Mouse (Mus musculus) spleen, adult 12 weeks (tissue): ENCODE measurements around the gene 9530053A07Rik.
"Not testable (repeated sequence)": the region's sequence is repeated elsewhere in the genome, so short reads cannot be mapped to it uniquely, and the experiment has no call there.

ENCODE experiments used
- DNase-seq: peaks from one replicate; pipeline ENCODE4 v3.0.0; 2022; ENCODE audit warnings: low spot score

Gene 9530053A07Rik

DNA sequence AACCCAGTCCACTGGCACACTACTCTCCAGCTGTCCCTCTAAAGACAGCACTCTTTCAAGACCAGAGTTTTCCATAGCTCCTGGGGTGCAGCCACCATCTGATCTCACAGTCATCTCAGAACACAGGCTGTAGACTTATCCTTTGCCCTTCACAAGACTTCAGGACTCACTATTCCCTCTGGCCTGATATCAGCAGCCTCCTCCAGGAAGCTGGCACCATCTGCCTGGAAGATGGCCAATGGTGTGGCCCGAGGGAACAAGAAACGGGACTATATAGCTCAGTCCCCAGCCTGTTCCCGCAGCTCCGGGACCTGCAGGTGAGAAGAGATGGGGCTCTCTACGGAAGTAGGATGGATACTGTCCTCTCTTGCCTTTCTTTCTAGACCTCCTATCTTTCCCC lies at the start of gene 9530053A07Rik:
Gene 9530053A07Rik, plus strand, starts transcription at position 301 of the 400 bp plus-strand sequence.
- no peak for DNase-seq

DNA sequence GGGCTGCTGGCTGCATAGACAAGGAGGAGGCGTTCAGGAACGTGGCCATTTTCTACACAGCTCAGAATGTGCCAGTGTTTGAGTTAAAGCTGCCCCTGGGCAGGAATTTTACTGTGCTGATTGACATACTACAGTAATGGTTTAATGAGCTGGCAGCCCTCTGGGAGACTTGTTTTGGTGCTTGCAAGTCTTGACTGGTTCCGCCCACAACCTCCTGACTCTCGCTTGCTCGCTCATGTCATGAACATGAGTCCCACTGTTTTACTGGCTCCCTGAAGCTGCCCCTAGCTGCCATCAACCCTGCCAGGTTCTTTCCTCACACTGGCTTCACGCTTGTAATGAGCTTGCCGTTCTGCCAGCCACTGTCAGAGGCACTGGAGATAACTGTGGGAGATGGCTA lies 45.1 kb upstream of the 9530053A07Rik start:
- no peak for DNase-seq

DNA sequence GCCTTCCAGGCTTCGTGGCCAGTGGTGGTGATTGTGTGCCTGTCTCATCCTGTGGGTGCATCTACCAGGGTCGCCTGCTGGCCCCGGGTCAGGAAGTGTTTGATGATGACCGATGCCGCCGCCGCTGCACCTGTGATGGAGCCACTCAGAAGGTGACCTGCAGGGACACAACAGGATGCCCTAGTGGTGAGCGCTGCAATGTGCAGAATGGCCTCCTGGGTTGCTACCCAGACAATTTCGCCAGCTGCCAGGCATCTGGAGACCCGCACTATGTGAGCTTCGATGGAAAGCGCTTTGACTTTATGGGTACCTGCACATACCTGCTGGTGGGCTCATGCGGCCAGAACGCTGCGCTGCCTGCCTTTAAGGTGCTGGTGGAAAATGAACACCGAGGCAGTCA lies 43.0 kb upstream of the 9530053A07Rik start:
- DNase-seq = no peak

DNA sequence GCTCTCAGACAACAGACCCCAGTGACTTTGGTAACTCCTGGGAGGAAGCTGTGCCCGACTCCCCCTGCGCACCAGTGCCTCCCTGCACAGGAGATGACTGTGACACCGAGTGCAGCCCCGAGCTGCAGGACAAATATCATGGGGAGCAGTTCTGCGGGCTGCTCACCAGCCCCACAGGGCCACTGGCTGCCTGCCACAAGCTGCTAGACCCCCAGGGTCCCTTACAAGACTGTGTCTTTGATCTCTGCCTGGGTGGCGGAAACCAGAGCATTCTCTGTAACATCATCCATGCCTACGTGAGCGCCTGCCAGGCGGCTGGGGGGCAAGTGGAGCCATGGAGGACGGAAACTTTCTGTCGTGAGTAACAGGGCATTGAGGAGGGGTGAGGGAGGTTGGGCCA lies 35.7 kb upstream of the 9530053A07Rik start:
- DNase-seq = no peak

DNA sequence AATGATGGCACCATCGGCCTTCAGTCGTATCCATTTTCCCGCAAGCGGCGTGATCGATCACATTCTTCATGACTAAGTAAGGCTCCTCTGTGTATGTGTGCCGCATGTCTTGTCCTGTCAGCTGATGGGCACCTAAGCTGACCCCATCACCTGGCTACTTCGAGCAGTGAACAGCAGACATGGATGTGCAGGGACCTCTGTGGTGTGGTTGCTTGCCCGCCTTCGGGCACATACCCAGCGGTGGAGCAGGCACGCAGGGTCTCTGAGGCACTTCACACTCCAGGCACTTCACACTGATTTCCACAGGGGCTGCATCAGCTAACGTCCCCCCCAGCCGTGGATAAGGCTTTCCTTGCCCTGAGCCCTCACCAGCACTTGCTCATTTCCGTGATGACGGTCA lies 30.2 kb upstream of the 9530053A07Rik start:
- no peak for DNase-seq

DNA sequence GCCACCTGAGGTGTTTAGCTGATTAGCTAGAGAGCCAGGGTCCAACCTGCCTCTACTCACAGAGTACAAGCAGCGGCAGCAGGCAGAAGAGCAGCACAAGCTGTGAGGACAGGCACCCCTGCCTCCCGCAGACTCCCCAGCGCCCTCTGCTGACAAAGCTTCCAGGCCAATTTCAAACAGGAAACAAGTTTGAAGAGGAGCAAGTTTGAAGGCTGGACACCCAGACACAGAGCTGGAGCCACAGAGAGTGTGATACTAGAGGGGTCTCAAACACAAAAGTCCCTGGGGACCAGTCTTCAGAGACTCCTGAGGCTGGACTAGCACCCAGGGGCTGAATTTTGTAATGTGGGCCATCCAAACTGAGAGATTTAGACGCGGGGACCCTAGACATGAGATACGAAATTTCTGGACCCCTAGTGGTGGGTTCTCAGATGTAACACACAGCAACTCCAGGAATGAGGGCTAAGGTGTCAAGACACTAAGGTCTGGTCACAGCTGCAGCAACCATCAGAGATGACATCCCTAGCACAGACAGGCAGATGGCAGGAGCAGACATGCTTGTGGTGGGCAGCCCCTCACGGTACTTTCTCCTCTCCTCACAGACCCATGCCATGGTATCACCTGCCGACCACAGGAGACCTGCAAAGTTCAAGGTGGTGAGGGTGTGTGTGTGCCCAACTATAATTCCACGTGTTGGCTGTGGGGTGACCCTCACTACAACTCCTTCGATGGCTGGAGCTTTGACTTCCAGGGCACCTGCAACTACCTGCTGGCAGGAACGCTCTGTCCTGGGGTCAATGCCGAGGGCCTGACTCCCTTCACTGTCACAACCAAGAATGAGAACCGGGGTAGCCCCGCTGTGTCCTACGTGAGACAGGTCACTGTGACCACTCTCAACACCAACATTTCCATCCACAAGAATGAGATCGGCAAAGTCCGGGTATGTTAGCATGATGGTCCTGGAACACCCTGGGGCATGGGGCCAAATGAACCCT lies 28.4 kb upstream of the 9530053A07Rik start:
- no peak for DNase-seq

DNA sequence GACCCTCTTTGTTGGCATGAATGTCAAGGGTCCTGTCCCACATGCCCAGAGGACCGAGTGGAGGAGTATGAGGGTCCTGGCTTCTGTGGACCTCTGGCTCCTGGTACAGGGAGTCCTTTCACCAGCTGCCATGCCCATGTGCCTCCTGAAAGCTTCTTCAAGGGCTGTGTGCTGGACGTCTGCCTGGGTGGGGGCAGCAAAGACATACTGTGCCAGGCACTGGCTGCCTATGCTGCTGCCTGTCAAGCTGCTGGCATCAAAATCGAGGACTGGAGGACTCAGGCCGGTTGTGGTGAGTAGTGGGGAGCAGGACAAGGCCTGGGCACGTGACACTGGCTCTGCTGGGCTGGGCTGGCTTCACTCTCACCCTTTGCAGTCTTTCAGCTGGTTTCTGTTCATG lies 26.3 kb upstream of the 9530053A07Rik start:
- DNase-seq = not testable (repeated sequence)

DNA sequence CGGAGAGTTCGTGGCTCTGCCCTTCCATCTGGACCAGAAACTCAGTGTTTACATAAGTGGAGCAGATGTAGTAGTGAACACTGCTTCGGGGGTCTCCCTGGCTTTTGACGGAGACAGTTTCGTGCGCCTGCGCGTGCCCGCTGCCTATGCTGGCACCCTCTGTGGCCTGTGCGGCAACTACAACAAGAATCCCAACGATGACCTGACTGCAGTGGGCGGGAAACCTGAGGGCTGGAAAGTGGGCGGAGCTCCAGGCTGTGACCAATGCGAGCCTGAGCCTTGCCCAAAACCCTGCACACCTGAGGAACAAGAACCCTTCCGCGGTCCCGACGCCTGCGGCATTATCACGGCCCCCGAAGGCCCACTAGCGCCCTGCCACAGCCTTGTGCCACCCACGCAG lies 24.6 kb upstream of the 9530053A07Rik start:
- DNase-seq = no peak

DNA sequence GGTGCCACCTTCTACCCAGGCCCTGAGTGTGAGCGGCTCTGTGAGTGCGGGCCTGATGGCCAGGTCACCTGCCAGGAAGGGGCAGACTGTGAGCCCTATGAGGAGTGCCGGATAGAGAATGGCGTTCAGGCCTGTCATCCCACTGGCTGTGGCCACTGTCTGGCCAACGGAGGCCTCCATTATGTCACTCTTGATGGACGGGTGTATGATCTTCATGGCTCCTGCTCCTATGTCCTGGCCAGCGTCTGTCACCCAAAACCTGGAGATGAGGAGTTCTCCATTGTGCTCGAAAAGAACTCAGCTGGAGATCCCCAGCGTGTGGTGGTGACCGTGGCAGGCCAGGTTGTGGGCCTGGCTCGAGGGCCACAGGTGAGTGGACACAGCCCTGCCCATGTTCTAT lies 23.0 kb upstream of the 9530053A07Rik start:
- DNase-seq = no peak

DNA sequence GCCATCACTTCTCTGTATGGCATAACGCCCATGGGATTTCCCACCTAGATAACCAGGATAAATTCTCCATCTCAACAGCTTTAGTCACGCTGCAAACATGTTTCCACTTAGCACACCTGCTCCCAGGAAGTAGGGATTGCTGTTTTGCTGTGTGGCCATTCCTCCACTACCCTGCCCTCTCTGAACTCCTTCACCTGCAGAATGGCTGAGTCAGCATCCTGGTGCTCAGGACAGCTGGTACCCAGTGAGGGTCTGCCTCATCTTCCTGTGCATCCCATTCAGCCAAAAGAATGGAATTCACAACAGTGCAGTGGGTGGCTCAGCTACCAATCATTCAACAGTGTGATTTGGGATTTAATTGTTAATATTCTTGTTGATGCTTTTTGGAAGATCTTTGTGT lies 14.6 kb upstream of the 9530053A07Rik start:
- DNase-seq = no peak

DNA sequence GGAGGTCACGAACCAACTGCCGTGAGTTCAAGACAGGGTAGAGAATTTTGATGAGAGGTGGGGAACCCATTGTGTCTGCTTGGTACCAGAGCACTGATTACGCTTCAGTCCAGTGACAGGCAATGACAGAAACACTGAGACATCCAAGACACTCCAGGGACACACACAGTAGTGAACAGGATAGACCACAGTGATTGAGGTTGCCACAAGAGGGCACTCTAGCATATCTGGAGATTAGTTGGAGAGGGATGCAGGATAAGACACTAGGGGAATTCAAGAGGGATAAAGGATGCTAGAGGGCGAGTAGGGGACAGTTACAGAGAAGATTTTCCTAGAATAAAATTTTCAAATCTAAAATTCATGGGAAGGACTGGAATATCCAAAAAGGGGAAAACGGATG lies 8.3 kb downstream of the 9530053A07Rik start:
- no peak for DNase-seq

DNA sequence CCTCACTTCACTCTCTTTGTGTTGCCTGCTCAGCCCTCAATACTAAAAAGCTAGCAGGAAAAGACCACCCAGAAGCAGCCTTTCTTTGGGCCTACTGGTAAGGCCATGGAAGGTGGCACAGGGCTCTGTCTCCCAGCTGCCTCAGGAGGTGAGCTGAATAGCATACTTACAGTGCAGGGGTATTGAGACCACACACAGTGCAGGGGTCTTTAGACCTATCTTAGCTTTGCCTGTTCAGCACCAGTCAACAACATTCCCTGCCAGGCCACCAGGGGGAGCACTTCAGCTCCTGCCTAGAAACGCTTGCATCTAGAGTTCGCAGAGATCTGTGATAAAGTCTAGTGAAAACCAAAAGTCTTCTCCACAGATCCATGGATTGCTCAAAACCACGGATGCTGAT lies 19.0 kb downstream of the 9530053A07Rik start:
- DNase-seq = peak; percentile 35

DNA sequence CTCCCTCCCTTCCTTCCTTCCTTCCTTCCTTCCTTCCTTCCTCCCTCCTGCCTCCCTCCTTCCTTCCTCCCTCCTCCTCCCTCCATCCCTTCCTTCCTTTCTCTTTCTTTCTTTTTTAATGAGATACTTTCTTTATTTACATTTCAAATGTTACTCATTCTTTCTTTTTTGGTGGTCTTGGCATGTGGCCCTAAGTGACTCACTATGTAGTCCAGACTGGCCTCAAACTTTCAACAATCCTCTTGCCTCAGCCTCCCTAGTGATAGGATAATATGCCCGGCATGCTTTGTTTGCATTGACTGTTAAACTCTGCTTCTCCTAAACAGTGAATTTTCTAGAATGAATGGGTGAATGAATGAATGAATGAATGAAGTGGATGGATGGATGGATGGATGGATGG lies 20.6 kb downstream of the 9530053A07Rik start:
- no peak for DNase-seq

DNA sequence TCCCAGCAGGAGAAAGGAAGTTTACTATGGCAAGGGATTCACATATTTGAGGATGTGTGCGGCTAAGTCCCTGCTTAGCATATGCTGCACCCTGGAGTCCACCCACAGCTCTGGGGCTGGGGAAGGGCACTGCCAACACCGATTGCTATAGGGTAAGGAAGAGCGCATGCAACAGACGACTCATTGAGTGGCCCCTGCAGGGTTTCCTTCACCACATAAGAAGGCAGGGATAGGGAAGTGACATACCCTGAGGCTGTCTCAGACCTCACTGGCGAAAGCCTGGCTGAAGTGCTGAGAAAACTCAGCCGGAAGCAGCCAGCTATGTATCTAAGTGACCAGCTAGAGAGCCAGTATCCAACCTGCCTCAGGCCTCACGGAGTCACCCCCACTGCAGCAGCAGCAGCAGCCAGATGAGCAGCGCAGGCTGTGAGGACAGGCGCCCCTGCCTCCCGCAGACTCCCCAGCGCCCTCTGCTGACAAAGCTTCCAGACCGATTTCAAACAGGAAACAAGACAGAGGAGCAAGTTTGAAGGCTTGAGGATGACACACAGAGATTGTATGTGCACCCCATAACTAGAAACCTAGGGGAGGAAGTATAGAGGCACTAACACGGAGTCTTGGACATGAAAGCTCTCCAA lies 22.4 kb downstream of the 9530053A07Rik start:
- no peak for DNase-seq

DNA sequence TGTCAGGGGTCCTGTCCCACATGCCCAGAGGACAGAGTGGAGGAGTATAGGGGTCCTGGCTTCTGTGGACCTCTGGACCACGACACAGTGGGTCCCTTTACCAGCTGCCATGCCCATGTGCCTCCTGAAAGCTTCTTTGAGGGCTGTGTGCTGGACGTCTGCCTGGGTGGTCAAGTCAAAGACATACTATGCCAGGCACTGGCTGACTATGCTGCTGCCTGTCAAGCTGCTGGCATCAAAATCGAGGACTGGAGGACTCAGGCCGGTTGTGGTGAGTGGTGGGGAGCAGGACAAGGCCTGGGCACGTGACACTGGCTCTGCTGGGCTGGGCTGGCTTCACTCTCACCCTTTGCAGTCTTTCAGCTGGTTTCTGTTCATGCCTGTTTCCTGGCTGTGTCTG lies 24.3 kb downstream of the 9530053A07Rik start:
- not testable (repeated sequence) for DNase-seq

DNA sequence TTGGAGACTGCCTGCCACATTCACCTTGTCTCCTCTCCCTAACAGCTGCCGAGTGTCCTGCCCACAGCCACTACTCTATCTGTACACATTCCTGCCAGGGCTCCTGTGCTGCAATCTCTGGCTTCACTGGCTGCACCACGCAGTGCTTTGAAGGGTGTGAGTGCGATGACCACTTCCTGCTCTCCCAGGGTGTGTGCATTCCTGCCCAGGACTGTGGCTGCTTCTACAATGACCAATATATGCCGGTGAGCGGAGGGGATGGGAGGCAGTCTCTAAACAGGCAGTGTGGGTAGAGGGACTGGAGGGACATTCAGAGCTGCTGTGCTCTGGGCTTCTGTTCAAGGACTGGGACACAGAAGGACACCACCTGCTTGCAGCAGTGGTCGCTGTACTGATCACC lies 30.0 kb downstream of the 9530053A07Rik start:
- no peak for DNase-seq

DNA sequence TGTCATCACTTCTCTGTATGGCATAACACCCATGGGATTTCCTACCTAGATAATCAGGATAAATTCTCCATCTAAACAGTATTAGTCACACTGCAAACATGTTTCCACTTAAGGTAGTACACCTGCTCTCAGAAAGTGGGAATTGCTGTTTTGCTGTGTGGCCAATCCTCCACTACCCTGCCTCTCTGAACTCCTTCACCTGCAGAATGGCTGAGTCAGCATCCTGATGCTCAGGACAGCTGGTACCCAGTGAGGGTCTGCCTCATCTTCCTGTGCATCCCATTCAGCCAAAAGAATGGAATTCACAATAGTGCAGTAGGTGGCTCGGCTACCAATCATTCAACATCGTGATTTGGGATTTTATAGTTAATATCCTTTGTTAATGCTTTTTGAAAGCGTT lies 30.6 kb downstream of the 9530053A07Rik start:
- DNase-seq = no peak

DNA sequence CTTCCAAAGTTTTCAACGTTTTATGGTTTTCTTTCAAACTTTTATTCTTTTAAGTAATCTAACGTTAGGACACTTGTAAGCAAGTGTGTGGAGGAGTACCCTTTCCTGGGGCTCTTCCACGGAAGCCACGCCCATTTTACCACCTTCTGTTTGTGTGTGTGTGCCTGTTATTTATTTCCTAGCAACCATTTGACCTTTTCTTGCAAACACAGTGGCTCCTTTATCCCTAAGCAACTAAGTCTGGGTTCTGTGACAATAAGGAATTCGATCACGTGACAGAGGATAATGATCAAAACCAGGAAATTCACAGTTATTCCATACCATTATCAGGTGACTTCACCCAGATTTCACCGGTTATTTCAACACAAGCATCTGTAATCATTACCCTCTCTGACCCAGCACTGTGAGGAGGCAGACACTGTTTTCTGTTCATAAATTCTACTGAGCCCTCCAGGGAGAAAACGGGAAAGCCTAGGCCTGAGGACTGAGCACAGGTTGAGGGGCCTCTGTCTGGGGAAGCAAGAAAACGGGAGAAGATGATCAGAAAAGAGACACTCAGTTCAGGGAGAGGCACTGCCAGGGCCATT lies 32.0 kb downstream of the 9530053A07Rik start:
- no peak for DNase-seq

DNA sequence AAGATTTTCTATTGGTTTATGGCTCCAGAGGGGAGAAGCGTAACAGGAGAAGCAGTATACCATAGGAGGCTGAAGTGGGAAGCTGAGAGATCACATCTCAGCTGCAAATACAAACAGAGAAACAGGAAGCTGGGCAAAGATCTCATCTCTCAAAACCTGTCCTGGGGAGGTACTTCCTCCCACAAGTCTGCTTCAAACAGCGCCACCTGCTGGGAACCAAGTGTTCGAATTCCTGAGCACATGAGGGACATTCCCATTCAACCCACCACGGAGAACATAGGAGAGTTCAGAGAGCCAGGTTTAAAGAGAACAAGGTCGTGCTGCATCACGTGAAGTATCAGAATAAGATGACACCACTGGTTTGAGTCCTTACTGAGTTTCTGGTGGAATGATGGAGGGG lies 36.1 kb downstream of the 9530053A07Rik start:
- DNase-seq = no peak

DNA sequence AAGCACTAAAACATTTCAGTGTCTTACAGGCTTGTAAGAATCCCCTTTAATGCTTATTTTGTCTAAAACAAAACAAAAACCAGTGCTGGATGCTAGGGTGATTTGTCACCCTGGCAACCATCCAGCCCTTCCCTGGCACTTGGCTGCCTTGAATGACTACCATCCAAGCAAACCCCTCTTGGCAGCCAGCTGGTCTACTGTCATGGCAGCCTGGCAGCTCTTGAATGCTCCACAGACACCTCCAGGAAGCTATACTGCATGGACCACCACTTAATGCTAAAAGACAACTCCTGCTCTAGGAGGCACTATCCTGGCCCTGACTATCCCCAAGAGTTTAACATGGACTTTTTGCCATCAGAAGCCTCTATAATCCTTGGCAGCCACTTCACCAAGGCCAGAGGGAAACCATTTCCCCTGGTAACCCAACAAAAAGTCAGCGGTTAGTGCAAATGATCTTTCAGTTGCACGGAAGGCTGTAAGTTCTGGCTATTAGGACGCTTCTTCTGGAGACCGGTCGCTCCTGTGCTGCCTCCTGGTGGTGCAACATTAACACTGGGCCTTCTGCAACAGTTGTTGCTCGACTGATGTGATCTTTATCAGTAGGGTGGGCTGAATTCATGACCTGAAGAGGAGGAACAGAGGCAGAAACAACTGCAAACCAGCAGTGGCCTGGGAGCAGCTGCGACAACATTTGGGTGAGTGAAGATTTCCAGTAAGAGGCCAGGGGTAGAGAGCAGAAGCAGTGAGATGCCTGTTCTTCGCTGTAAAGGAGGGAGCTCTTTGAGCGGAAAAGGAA lies 39.3 kb downstream of the 9530053A07Rik start:
- peak; percentile 61 for DNase-seq

DNA sequence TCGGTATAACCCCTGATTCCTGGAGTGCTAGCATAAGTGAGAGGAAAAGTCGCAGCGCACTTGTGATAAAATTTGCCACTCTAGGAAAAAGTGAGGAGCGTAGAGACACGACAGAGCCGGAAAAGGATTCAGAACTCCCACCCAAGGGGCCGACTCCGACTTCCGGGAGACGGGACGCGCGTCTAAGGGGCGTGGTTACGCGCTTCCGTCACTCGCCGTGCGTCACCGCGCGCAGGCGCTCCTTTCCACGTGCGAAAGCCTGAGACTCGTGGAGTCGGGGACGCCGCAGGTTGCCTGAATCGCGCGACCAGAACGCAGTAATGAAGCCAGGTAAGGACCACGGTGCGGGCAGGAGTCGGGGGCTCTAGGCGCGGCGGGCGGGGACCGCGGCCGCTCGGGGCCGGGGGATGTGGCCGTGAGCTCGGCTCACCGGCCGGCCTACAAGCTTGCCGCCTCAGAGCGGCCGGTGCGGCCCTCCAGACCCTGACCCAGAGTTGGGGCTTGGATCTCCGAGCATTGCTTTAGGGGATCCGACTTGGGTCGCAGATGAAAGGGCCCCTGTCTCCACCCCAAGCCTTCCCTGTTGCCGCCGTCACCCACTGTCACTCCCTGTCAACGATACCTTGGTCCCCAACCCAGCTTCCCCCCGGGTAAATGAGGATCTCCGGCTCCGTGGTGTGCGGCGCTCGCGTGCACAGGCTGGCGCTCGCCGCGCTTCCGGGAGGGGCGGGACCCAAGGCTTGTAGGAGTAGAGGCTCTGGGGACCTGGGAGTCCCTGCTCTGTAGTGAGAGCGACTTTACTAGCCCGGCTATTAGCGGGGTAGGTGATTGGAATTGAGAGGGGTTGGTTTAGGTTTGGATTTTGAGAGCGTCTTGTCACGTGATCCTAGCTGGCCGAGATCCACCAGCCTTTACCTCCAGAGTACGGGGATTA lies 40.5 kb downstream of the 9530053A07Rik start, which contains the start of gene Fbl:
Gene Fbl, plus strand, starts transcription at position 222 of the 934 bp plus-strand sequence.
- peak; percentile 86 for DNase-seq
